Mouse (Mus musculus) neural tube, embryonic 13.5 days (tissue): ENCODE measurements around the gene H2al1d. TPM values are rescaled to one million over a fixed set of nuclear protein-coding genes. Genes with fewer than 3 reads are reported as not detected.
"Not testable (repeated sequence)": the region's sequence is repeated elsewhere in the genome, so short reads cannot be mapped to it uniquely, and the experiment has no call there.

ENCODE experiments used
- ATAC-seq: fragments of 200-750 bp; cut with Nextera tagmentation; 2 replicates; pipeline ENCODE4 v1.8.0; 2017; ENCODE audit warnings: low read depth, mild to moderate bottlenecking, moderate TSS enrichment, moderate library complexity
- H3K27ac ChIP-seq: fragments of 300-500 bp; sonication (generic); replicated peaks from 2 replicates; pipeline ENCODE4 v1.5.1; 2015; ENCODE audit warnings: moderate library complexity, mild to moderate bottlenecking, inconsistent platforms
- H3K27me3 ChIP-seq: fragments of 300-500 bp; sonication (generic); 2 replicates; pipeline ENCODE4 v1.6.1; 2015; ENCODE audit warnings: mild to moderate bottlenecking, inconsistent platforms
- H3K36me3 ChIP-seq: fragments of 300-500 bp; sonication (generic); 2 replicates; pipeline ENCODE4 v1.6.1; 2015; ENCODE audit warnings: mild to moderate bottlenecking, inconsistent platforms
- H3K4me1 ChIP-seq: fragments of 300-500 bp; sonication (generic); replicated peaks from 2 replicates; pipeline ENCODE4 v1.6.1; 2015; ENCODE audit warnings: inconsistent platforms
- H3K4me2 ChIP-seq: fragments of 300-500 bp; sonication (generic); 2 replicates; pipeline ENCODE4 v1.6.1; 2015; ENCODE audit warnings: inconsistent platforms, mild to moderate bottlenecking, moderate library complexity
- H3K4me3 ChIP-seq: fragments of 300-500 bp; sonication (generic); 2 replicates; pipeline ENCODE4 v1.5.1; 2015; ENCODE audit warnings: mild to moderate bottlenecking, inconsistent platforms
- H3K9ac ChIP-seq: fragments of 300-500 bp; sonication (generic); 2 replicates; pipeline ENCODE4 v1.6.1; 2015; ENCODE audit warnings: moderate library complexity, mild to moderate bottlenecking, inconsistent platforms
- H3K9me3 ChIP-seq: fragments of 300-500 bp; sonication (generic); 2 replicates; pipeline ENCODE4 v1.6.1; 2016; ENCODE audit warnings: inconsistent platforms
- WGBS: fragments of 180-500 bp; shearing (Covaris S2); methylation state at CpG from one replicate; pipeline ENCODE4 v1.1.7; 2015; 5-methylcytosine and 5-hydroxymethylcytosine counted together
- polyA plus RNA-seq: library from polyadenylated mRNA; unstranded; fragments of >200 nt; fragmentation: Nextera tagmentation; extraction: Ambion mirVana; gene quantifications from 2 replicates; pipeline ENCODE4 v1.2.1, GENCODE M21; 2015

Gene H2al1d
- polyA plus RNA-seq, 1 experiment from 2014 or later, result not detected

DNA sequence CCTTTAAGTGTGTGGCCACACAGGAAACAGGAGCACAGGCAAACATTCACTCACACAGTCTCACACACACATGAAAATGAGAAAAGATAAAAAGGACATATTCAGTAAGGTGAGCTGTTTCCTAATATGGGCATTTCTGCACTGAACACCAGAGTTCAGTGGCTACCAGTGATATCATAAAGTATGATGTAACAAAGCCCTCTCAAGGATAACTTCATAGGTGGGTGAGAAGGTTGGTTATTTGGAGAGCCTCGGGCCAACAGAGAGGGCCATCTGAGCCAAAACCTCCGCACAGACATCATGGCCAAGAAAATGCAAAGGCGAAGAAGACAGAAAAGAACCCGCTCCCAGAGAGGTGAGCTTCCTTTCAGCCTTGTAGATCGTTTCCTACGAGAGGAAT is 6.2 kb downstream of the H2al1d start, which contains the start of gene H2al1f:
Gene H2al1f (plus strand): TSS at position 301 of the 400 bp plus-strand sequence.
- not testable (repeated sequence) for ATAC-seq, H3K36me3 ChIP-seq, H3K9ac ChIP-seq, H3K27me3 ChIP-seq, H3K27ac ChIP-seq, H3K4me3 ChIP-seq, H3K4me2 ChIP-seq, H3K4me1 ChIP-seq, H3K9me3 ChIP-seq
- WGBS, result no CpG with 5 or more reads among the region's 6 CpGs

DNA sequence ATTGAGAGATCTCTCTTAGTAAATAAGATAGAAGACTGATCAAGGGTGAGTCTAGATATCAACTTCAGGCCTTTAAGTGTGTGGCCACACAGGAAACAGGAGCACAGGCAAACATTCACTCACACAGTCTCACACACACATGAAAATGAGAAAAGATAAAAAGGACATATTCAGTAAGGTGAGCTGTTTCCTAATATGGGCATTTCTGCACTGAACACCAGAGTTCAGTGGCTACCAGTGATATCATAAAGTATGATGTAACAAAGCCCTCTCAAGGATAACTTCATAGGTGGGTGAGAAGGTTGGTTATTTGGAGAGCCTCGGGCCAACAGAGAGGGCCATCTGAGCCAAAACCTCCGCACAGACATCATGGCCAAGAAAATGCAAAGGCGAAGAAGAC is 9.3 kb downstream of the H2al1d start, which contains the start of gene H2al1g:
Gene H2al1g (plus strand): TSS at position 301 of the 400 bp plus-strand sequence.
- H3K4me3 ChIP-seq, H3K27ac ChIP-seq, H3K9ac ChIP-seq, H3K27me3 ChIP-seq, H3K4me1 ChIP-seq, H3K4me2 ChIP-seq, H3K9me3 ChIP-seq, H3K36me3 ChIP-seq, ATAC-seq: not testable (repeated sequence)
- WGBS, result no CpG with 5 or more reads among the region's 3 CpGs

DNA sequence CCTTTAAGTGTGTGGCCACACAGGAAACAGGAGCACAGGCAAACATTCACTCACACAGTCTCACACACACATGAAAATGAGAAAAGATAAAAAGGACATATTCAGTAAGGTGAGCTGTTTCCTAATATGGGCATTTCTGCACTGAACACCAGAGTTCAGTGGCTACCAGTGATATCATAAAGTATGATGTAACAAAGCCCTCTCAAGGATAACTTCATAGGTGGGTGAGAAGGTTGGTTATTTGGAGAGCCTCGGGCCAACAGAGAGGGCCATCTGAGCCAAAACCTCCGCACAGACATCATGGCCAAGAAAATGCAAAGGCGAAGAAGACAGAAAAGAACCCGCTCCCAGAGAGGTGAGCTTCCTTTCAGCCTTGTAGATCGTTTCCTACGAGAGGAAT is 12.6 kb downstream of the H2al1d start, which contains the start of gene H2al1h:
Gene H2al1h (plus strand): TSS at position 301 of the 400 bp plus-strand sequence.
- WGBS, result no CpG with 5 or more reads among the region's 6 CpGs
- not testable (repeated sequence) for H3K9me3 ChIP-seq, ATAC-seq, H3K4me1 ChIP-seq, H3K4me3 ChIP-seq, H3K4me2 ChIP-seq, H3K27ac ChIP-seq, H3K36me3 ChIP-seq, H3K9ac ChIP-seq, H3K27me3 ChIP-seq

DNA sequence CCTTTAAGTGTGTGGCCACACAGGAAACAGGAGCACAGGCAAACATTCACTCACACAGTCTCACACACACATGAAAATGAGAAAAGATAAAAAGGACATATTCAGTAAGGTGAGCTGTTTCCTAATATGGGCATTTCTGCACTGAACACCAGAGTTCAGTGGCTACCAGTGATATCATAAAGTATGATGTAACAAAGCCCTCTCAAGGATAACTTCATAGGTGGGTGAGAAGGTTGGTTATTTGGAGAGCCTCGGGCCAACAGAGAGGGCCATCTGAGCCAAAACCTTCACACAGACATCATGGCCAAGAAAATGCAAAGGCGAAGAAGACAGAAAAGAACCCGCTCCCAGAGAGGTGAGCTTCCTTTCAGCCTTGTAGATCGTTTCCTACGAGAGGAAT is 15.7 kb downstream of the H2al1d start, which contains the start of gene H2al1i:
Gene H2al1i (plus strand): TSS at position 301 of the 400 bp plus-strand sequence.
- not testable (repeated sequence) for ATAC-seq, H3K4me3 ChIP-seq, H3K9me3 ChIP-seq, H3K27me3 ChIP-seq, H3K4me2 ChIP-seq, H3K4me1 ChIP-seq, H3K9ac ChIP-seq, H3K36me3 ChIP-seq, H3K27ac ChIP-seq
- 97% methylated on average over 3 of the region's 5 CpGs for WGBS

DNA sequence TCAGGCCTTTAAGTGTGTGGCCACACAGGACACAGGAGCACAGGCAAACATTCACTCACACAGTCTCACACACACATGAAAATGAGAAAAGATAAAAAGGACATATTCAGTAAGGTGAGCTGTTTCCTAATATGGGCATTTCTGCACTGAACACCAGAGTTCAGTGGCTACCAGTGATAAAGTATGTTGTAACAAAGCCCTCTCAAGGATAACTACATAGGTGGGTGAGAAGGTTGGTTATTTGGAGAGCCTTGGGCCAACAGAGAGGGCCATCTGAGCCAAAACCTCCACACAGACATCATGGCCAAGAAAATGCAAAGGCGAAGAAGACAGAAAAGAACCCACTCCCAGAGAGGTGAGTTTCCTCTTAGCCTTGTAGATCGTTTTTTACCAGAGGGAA is 18.9 kb downstream of the H2al1d start, which contains the start of gene H2al1j:
Gene H2al1j (plus strand): TSS at position 301 of the 400 bp plus-strand sequence.
- H3K4me2 ChIP-seq, ATAC-seq: not testable (repeated sequence)
- WGBS, result 85% methylated on average over 2 of the region's 2 CpGs

DNA sequence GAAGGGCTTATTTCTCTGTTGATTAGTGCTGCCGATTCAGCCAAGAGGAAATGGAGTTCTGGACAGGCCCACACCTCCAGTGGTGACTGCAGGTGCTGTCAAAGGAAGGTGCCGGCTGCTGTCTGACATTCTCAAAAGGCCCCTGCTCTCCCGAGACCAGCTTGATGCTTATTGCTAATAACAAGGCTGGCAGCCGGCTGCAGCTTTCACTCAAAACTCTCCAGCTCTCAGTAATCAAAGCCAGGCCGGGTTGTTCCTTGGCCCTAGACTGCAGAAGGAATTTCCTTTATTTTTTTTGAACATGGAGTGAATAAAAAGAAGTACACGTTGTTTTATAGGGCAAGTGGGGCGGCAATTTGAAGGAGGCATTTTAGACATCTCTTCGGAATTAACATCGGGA is 37.1 kb downstream of the H2al1d start:
- Histone ChIP-seq H3K9ac (no peak overlapping the region), H3K4me2 (no peak overlapping the region), H3K9me3 (no peaks in the 10 kb centered on the region), H3K27me3 (peaks cover 4% of the 10 kb centered on the region; the same call in 1 of the 2 replicates), H3K4me1 (no peaks in the 10 kb centered on the region), H3K36me3 (no peaks in the 10 kb centered on the region), H3K27ac (no peak overlapping the region), H3K4me3 (no peak overlapping the region)
- no peak for ATAC-seq
- 63% methylated on average over 9 of the region's 9 CpGs for WGBS

More for the DNA sequence above, 18.9 kb downstream of the H2al1d start, which contains the start of gene H2al1j:
- not testable (repeated sequence) for H3K9me3 ChIP-seq, H3K9ac ChIP-seq, H3K4me3 ChIP-seq, H3K27ac ChIP-seq, H3K4me1 ChIP-seq, H3K27me3 ChIP-seq, H3K36me3 ChIP-seq

DNA sequence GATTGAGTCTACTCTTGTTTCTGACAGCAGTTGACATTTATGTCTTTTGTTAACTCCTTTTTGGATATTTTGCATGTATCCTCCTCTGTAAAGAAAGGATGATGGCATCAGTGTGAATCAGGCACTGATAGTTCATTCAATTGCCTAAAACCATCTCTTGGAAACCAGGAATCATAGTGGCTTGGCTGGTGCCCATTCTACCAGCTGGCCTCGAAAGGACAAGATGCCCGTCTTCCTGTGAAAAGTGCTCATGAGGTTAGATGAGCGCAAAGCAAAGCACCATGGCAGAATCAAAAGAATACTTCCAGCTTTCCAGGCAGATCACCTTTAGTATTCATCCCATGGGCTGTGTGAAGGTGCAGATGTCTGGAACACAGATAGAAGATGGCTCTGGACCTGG is 38.1 kb downstream of the H2al1d start:
- Histone ChIP-seq H3K9ac (no peak overlapping the region), H3K4me2 (no peak overlapping the region), H3K4me3 (no peak overlapping the region), H3K36me3 (no peaks in the 10 kb centered on the region), H3K4me1 (no peaks in the 10 kb centered on the region), H3K27ac (no peak overlapping the region), H3K27me3 (peaks cover 4% of the 10 kb centered on the region; the same call in 1 of the 2 replicates), H3K9me3 (no peaks in the 10 kb centered on the region)
- no peak for ATAC-seq
- WGBS, result 89% methylated on average over 3 of the region's 3 CpGs

Other genes starting within 250 kb of the H2al1d start
- not detected in 2 replicates for gene H2al1a, start 9.6 kb upstream of the H2al1d start, polyA plus RNA-seq
- gene H2al1b, start 6.4 kb upstream of the H2al1d start, polyA plus RNA-seq, result not detected in 2 replicates
- gene H2al1c, start 3.2 kb upstream of the H2al1d start, polyA plus RNA-seq, result not detected in 2 replicates
- gene H2al1e, start 3.1 kb downstream of the H2al1d start, polyA plus RNA-seq, result not detected in 2 replicates
- not detected in 2 replicates for gene H2al1f, start 6.3 kb downstream of the H2al1d start, polyA plus RNA-seq
- not detected in 2 replicates for gene H2al1g, start 9.4 kb downstream of the H2al1d start, polyA plus RNA-seq
- gene H2al1h, start 12.7 kb downstream of the H2al1d start, polyA plus RNA-seq, result not detected in 2 replicates
- gene H2al1i, start 15.8 kb downstream of the H2al1d start, polyA plus RNA-seq, result not detected in 2 replicates
- not detected in 2 replicates for gene H2al1j, start 19.0 kb downstream of the H2al1d start, polyA plus RNA-seq